8 mouse cellular contexts compared by ENCODE assay signal in genomic region chr5:100428734-100429343, GRCm38 (mm10). TPM values are rescaled to one million over a fixed set of nuclear protein-coding genes. Genes with fewer than 3 reads are reported as not detected.
A peak's percentile ranks its signal among the peaks of the same experiment; 100 is the strongest.
DNase-seq lines count a peak whose midpoint lies in the region; ATAC-seq lines count a peak whose summit lies in the region.

No protein-coding gene starts in this region.

- ATAC-seq in kidney, embryonic 15.5 days (replicated peaks; ENCODE audit: low FRiP score) = peak; percentile 54
- ATAC-seq in hindbrain, embryonic 11.5 days (ENCODE audit: low FRiP score) = no peak; the same call in 1 of the 2 replicates
- ATAC-seq in midbrain, embryonic 11.5 days (ENCODE audit: low FRiP score) = peak; percentile 41; the same call in 1 of the 2 replicates

- peaks cover 45% of the 10 kb centered on the region for H3K36me3 ChIP-seq in kidney, embryonic 15.5 days
- H3K36me3 ChIP-seq in hindbrain, embryonic 11.5 days (ENCODE audit: control insufficient read depth, insufficient read depth, low read length) = no peaks in the 10 kb centered on the region; the same call in 1 of the 2 replicates
- peaks cover 18% of the 10 kb centered on the region for H3K36me3 ChIP-seq in midbrain, embryonic 11.5 days (ENCODE audit: control insufficient read depth, insufficient read depth, low read length)

- H3K27ac ChIP-seq in kidney, embryonic 15.5 days = peak overlapping the region; percentile 93
- H3K27ac ChIP-seq in hindbrain, embryonic 11.5 days (ENCODE audit: low read depth, low read length) = peak overlapping the region; percentile 92
- peak overlapping the region; percentile 61 for H3K27ac ChIP-seq in midbrain, embryonic 11.5 days (ENCODE audit: low read depth, low read length)

- no peak for DNase-seq in kidney, postnatal 14 days
- DNase-seq in ZHBTc4 (ENCODE audit: low read depth, low spot score) (peak; percentile 80), adipocyte (ENCODE audit: low spot score) (no peak)
- no peak for DNase-seq in hindbrain, embryonic 11.5 days (ENCODE audit: low spot score)
- DNase-seq in midbrain, embryonic 11.5 days (ENCODE audit: low spot score, missing footprints) = no peak
- DNase-seq in thymus, postnatal 0 days (ENCODE audit: low spot score) = no peak
- DNase-seq in gastrocnemius, postnatal 36 days = no peak

- peaks cover 56% of the 10 kb centered on the region for H3K4me1 ChIP-seq in kidney, embryonic 15.5 days
- peaks cover 13% of the 10 kb centered on the region for H3K4me1 ChIP-seq in hindbrain, embryonic 11.5 days (replicated peaks; ENCODE audit: control insufficient read depth, insufficient read depth, low read length)
- H3K4me1 ChIP-seq in midbrain, embryonic 11.5 days (ENCODE audit: control insufficient read depth, insufficient read depth, low read length) = peaks cover 34% of the 10 kb centered on the region

- no peaks in the 10 kb centered on the region for H3K9me3 ChIP-seq in kidney, embryonic 15.5 days (replicated peaks)
- no peaks in the 10 kb centered on the region for H3K9me3 ChIP-seq in hindbrain, embryonic 11.5 days (ENCODE audit: control insufficient read depth, low read length)
- H3K9me3 ChIP-seq in midbrain, embryonic 11.5 days (ENCODE audit: control insufficient read depth, low read length) = no peaks in the 10 kb centered on the region

- no peaks in the 10 kb centered on the region for H3K27me3 ChIP-seq in kidney, embryonic 15.5 days
- no peaks in the 10 kb centered on the region for H3K27me3 ChIP-seq in hindbrain, embryonic 11.5 days (ENCODE audit: control insufficient read depth, insufficient read depth, low read length)
- no peaks in the 10 kb centered on the region for H3K27me3 ChIP-seq in midbrain, embryonic 11.5 days (ENCODE audit: control insufficient read depth, insufficient read depth, low read length)

- peak overlapping the region; percentile 81 for H3K4me2 ChIP-seq in kidney, embryonic 15.5 days
- H3K4me2 ChIP-seq in hindbrain, embryonic 11.5 days (replicated peaks; ENCODE audit: low read depth, low read length) = peak overlapping the region; percentile 50
- H3K4me2 ChIP-seq in midbrain, embryonic 11.5 days = peak overlapping the region; percentile 96

- intact Hi-C loops in gastrocnemius, postnatal 36 days (cut with DNase I) = loop anchor here (1.0 to 10.0 kb wide), 2 partner anchors 13 to 454 kb away; partner anchors contain the start of genes 4930524J08Rik, Hnrnpd and Sec31a

- peak overlapping the region; percentile 66 for H3K4me3 ChIP-seq in kidney, embryonic 15.5 days (replicated peaks)
- H3K4me3 ChIP-seq in hindbrain, embryonic 11.5 days (ENCODE audit: low read depth, low read length) = peak overlapping the region; percentile 76
- H3K4me3 ChIP-seq in midbrain, embryonic 11.5 days (ENCODE audit: low read depth, low read length) = peak overlapping the region; percentile 76

- WGBS in kidney, embryonic 15.5 days = under 1% methylated on average over 20 of the region's 20 CpGs
- WGBS in hindbrain, embryonic 11.5 days = under 1% methylated on average over 20 of the region's 20 CpGs
- under 1% methylated on average over 20 of the region's 20 CpGs for WGBS in midbrain, embryonic 11.5 days

- H3K9ac ChIP-seq in kidney, embryonic 15.5 days = peak overlapping the region; percentile 90
- peak overlapping the region; percentile 95 for H3K9ac ChIP-seq in hindbrain, embryonic 11.5 days (ENCODE audit: low read depth, low read length)
- peak overlapping the region; percentile 95 for H3K9ac ChIP-seq in midbrain, embryonic 11.5 days (ENCODE audit: low read length)

RNA-seq across cellular contexts. Expression of gene Sec31a, which starts 12.8 kb away (rescaled TPM):
- 158 and 174 TPM in 2 replicates for polyA plus RNA-seq in kidney, embryonic 15.5 days (2015; fragmentation: Nextera tagmentation; extraction: Ambion mirVana)
- 103 and 107 TPM in 2 replicates for polyA plus RNA-seq in hindbrain, embryonic 11.5 days (2014; fragmentation: Nextera tagmentation; extraction: Ambion mirVana)
- polyA plus RNA-seq in midbrain, embryonic 11.5 days (2014; fragmentation: Nextera tagmentation; extraction: Ambion mirVana) = 92.2 and 100 TPM in 2 replicates
- polyA plus RNA-seq in thymus, postnatal 0 days (2015; fragmentation: Nextera tagmentation; extraction: Ambion mirVana) = 75.0 and 79.4 TPM in 2 replicates
- 10 to 100 TPM; 50.8 to 59.9 TPM for total RNA-seq in gastrocnemius, postnatal 36 days (2021)
